Mouse (Mus musculus) lung, adult 18-20 months (tissue): ENCODE measurements around the gene Gm20605.
"Not testable (repeated sequence)": the region's sequence is repeated elsewhere in the genome, so short reads cannot be mapped to it uniquely, and the experiment has no call there.

Experiments used
- DNase-seq, 2 experiments: peaks; one replicate each; pipeline ENCODE4 v3.0.0; 2022; ENCODE audit warnings: mixed read lengths in 2 of 2

Gm20605 gene

GRCm38 (mm10) chr5:137613076-137613475 is 15.9 kb upstream of the Gm20605 start:
- no peak for DNase-seq

- DNase-seq: peak; percentile 70 to 81
These were observed 15.4 kb upstream of the Gm20605 start, which contains the start of gene Pcolce for GRCm38 (mm10) chr5:137613550-137613949. TSS of gene Pcolce (minus strand) at chr5:137613784.

GRCm38 (mm10) chr5:137614921-137615320 is 14.1 kb upstream of the Gm20605 start:
- not testable (repeated sequence) for DNase-seq

- DNase-seq: no peak
These were observed 13.6 kb upstream of the Gm20605 start for GRCm38 (mm10) chr5:137615347-137615746.

- DNase-seq: no peak
These were observed 4.9 kb upstream of the Gm20605 start for GRCm38 (mm10) chr5:137623937-137624530.

GRCm38 (mm10) chr5:137627991-137628390 is 984 bp upstream of the Gm20605 start:
- peak; percentile 59 for DNase-seq

GRCm38 (mm10) chr5:137629306-137629721 is 339 bp downstream of the Gm20605 start:
- DNase-seq: peak; percentile 79 to 81

- peak; percentile 72 to 83 for DNase-seq
These were observed 1.1 kb downstream of the Gm20605 start for GRCm38 (mm10) chr5:137629906-137630545.

- DNase-seq: peak; percentile 67 to 73
These were observed 1.6 kb downstream of the Gm20605 start for GRCm38 (mm10) chr5:137630602-137631001.

- DNase-seq: peak; percentile 67 to 76
These were observed 2.2 kb downstream of the Gm20605 start for GRCm38 (mm10) chr5:137631171-137631570.

GRCm38 (mm10) chr5:137631591-137631990 is 2.6 kb downstream of the Gm20605 start:
- no peak for DNase-seq

GRCm38 (mm10) chr5:137633397-137634084 is 4.6 kb downstream of the Gm20605 start:
- peak; percentile 80 to 89 for DNase-seq

GRCm38 (mm10) chr5:137639472-137639871 is 10.5 kb downstream of the Gm20605 start:
- peak; percentile 41 to 59 for DNase-seq

GRCm38 (mm10) chr5:137641054-137641453 is 12.1 kb downstream of the Gm20605 start, which contains the start of gene Sap25:
TSS of gene Sap25 (plus strand) at chr5:137641334.
- DNase-seq: peak in 1 of 2 experiments; percentile 29

GRCm38 (mm10) chr5:137642886-137643285 is 13.9 kb downstream of the Gm20605 start:
- no peak for DNase-seq

GRCm38 (mm10) chr5:137644484-137644883 is 15.5 kb downstream of the Gm20605 start:
- DNase-seq: no peak

- peak; percentile 41 to 43 for DNase-seq
These were observed 16.2 kb downstream of the Gm20605 start for GRCm38 (mm10) chr5:137645091-137645651.

- DNase-seq: peak; percentile 62 to 65
These were observed 16.7 kb downstream of the Gm20605 start, which contains the start of gene Irs3 for GRCm38 (mm10) chr5:137645652-137646091. TSS of gene Irs3 (minus strand) at chr5:137645714.

GRCm38 (mm10) chr5:137647827-137648601 is 19.0 kb downstream of the Gm20605 start:
- DNase-seq: no peak

GRCm38 (mm10) chr5:137649251-137649650 is 20.3 kb downstream of the Gm20605 start:
- DNase-seq: no peak

- DNase-seq: no peak
These were observed 20.9 kb downstream of the Gm20605 start for GRCm38 (mm10) chr5:137649669-137650571.
